Mouse (Mus musculus): ENCODE measurements around the gene Taok3.

- no peak for TF ChIP-seq CTCF (IDR thresholded peaks at IDR 0.05; ENCODE audit: insufficient read depth, low read depth, low read length)
- no peak for TF ChIP-seq POLR2A (IDR thresholded peaks at IDR 0.05; ENCODE audit: insufficient read depth, low read depth, low read length)
These were observed 78.5 kb downstream of the Taok3 start for GRCm38 (mm10) chr5:117198390-117198789.

Data from olfactory bulb, adult 2 months (tissue).